Mouse (Mus musculus): ENCODE measurements around the gene Ctrb1.
A peak's percentile ranks its signal among the peaks of the same experiment; 100 is the strongest.

Ctrb1 gene

GRCm38 (mm10) chr8:111680423-111681028 lies 10.3 kb downstream of the Ctrb1 start:
- DNase-seq (ENCODE audit: low spot score), result no peak

- no peak for DNase-seq (ENCODE audit: low spot score)
Observed at GRCm38 (mm10) chr8:111678848-111679247, 12.0 kb downstream of the Ctrb1 start.

GRCm38 (mm10) chr8:111678111-111678510 lies 12.7 kb downstream of the Ctrb1 start:
- DNase-seq (ENCODE audit: low spot score), result peak; percentile 42

- no peak for DNase-seq (ENCODE audit: low spot score)
Observed at GRCm38 (mm10) chr8:111676237-111676636, 14.6 kb downstream of the Ctrb1 start.

- no peak for DNase-seq (ENCODE audit: low spot score)
Observed at GRCm38 (mm10) chr8:111666751-111667150, 24.1 kb downstream of the Ctrb1 start.

- peak; percentile 58 for DNase-seq (ENCODE audit: low spot score)
Observed at GRCm38 (mm10) chr8:111662473-111662872, 28.3 kb downstream of the Ctrb1 start.

- DNase-seq (ENCODE audit: low spot score), result peak; percentile 35
Observed at GRCm38 (mm10) chr8:111658819-111659423, 31.9 kb downstream of the Ctrb1 start.

- DNase-seq (ENCODE audit: low spot score), result no peak
Observed at GRCm38 (mm10) chr8:111657312-111657854, 33.4 kb downstream of the Ctrb1 start.

- no peak for DNase-seq (ENCODE audit: low spot score)
Observed at GRCm38 (mm10) chr8:111653524-111653923, 37.3 kb downstream of the Ctrb1 start.

GRCm38 (mm10) chr8:111650651-111651050 lies 40.2 kb downstream of the Ctrb1 start:
- no peak for DNase-seq (ENCODE audit: low spot score)

- DNase-seq (ENCODE audit: low spot score), result no peak
Observed at GRCm38 (mm10) chr8:111648834-111649233, 42.0 kb downstream of the Ctrb1 start.

- no peak for DNase-seq (ENCODE audit: low spot score)
Observed at GRCm38 (mm10) chr8:111645715-111646114, 45.1 kb downstream of the Ctrb1 start.

GRCm38 (mm10) chr8:111644286-111645051 lies 46.3 kb downstream of the Ctrb1 start:
- peak; percentile 32 for DNase-seq (ENCODE audit: low spot score)

- DNase-seq (ENCODE audit: low spot score), result peak; percentile 94
Observed at GRCm38 (mm10) chr8:111643264-111644141, 47.3 kb downstream of the Ctrb1 start, which contains the start of gene Zfp1. TSS of gene Zfp1 (plus strand) at chr8:111643401.

- DNase-seq (ENCODE audit: low spot score), result no peak
Observed at GRCm38 (mm10) chr8:111642939-111643263, 47.9 kb downstream of the Ctrb1 start.

- DNase-seq (ENCODE audit: low spot score), result peak; percentile 73
Observed at GRCm38 (mm10) chr8:111642496-111642895, 48.3 kb downstream of the Ctrb1 start.

GRCm38 (mm10) chr8:111641064-111641463 lies 49.7 kb downstream of the Ctrb1 start:
- DNase-seq (ENCODE audit: low spot score), result no peak

- no peak for DNase-seq (ENCODE audit: low spot score)
Observed at GRCm38 (mm10) chr8:111638086-111638485, 52.7 kb downstream of the Ctrb1 start.

All from yolk sac, embryonic 10.5 days (tissue).